Mouse (Mus musculus): Measurements from ENCODE around the gene Clock. TPM values are rescaled to one million over a fixed set of nuclear protein-coding genes. Genes with fewer than 3 reads are reported as not detected.
A peak's percentile ranks its signal among the peaks of the same experiment; 100 is the strongest.

The Clock gene
- polyA plus RNA-seq, 1 experiment from 2014 or later = 16.8 TPM

DNA sequence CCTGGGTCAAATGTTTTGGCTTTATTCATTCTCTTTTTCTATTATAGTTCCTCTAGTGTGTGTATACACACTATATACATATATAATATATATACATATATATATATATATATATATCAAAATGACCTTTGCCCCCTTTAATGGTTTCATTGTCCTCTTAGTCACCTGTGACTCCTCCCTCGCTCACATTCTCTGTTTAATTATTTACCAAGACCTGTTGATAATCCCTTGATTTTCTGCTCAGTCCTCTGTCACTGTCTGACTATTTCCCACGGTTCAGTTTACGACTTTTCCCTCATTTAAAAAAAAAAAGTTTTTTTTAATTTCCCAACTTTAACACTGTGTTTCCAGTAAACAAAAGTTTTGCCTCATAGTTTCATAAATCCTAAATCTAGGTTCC lies 1.7 kb upstream of the Clock start:
- H3K27ac ChIP-seq = no peak overlapping the region
- H3K4me1 ChIP-seq = peaks cover 22% of the 10 kb centered on the region
- no peak for ATAC-seq (replicated peaks)
- no peak overlapping the region for H3K4me3 ChIP-seq
- no peak overlapping the region for H3K9ac ChIP-seq
- H3K36me3 ChIP-seq (replicated peaks) = no peaks in the 10 kb centered on the region
- WGBS = 73% methylated on average over 3 of the region's 3 CpGs
- H3K27me3 ChIP-seq (replicated peaks) = no peaks in the 10 kb centered on the region
- H3K4me2 ChIP-seq = no peak overlapping the region
- H3K9me3 ChIP-seq = no peaks in the 10 kb centered on the region

DNA sequence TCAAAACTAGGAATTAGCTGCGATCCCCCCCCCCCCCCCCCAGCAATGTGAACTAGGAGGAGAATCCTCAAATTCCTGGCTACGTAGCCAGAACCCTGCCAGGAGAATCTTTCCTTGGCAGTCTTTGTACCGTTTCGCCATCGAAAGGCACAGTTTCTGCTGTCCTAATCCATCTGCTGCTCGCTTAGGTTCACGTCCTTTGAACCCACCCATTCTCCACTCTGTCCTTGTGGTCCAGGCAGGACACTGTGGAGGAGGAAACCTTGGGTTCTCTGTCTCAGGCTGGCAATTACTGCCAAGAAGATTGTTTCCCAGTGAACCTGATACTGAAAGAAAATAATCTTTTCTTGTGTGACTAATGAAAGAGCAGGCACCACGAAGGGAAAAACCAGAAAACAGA lies 1.0 kb upstream of the Clock start:
- Histone ChIP-seq H3K27me3 (replicated peaks) (no peaks in the 10 kb centered on the region), H3K4me3 (peak overlapping the region; percentile 98), H3K9me3 (no peaks in the 10 kb centered on the region), H3K4me1 (peaks cover 27% of the 10 kb centered on the region), H3K9ac (peak overlapping the region; percentile 92), H3K27ac (0 out of 2 replicates have a peak overlapping the region, but pooled peaks have one; percentile 38), H3K36me3 (replicated peaks) (no peaks in the 10 kb centered on the region), H3K4me2 (peak overlapping the region; percentile 75)
- WGBS = 2% methylated on average over 8 of the region's 8 CpGs
- ATAC-seq (replicated peaks) = no peak

DNA sequence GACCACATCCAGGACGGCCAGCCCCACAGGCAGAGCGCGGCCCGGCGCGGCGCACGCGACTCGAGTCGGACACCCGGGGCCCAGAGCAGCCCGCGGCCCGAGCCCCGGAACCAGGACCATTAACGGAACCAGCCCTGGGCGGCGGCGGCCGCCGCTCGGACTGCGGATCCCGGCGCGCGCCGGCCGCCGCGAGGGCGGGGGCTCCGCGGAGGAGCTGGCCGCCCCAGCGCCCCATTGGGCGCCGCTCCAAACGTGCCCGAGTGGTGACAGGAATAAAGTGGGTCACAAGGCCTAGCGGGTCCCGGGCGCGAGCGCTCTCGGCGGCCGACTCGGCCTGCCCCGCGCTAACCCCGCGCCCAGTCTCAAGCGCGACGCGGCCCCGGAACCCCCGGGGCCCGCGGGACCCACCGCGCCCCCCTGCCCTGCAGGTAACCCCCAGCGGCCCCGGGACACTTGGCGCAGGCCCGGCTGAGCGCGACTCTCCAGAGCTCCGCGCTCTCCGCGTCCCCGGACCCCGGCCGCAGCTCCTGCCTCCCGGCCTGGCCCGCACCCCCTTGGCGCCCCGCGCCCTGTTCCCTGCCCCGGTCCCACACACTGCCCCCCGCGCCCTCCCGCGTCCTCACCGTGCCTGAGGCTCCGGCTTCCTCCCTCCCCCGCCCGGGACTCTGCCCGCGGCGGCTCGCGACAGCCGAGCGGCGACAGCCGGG lies 694 bp downstream of the Clock start:
- peak; percentile 86 for ATAC-seq (replicated peaks)
- Histone ChIP-seq H3K9ac (peak overlapping the region; percentile 92), H3K4me2 (peak overlapping the region; percentile 75), H3K27me3 (replicated peaks) (no peaks in the 10 kb centered on the region), H3K27ac (peak overlapping the region; percentile 97), H3K9me3 (no peaks in the 10 kb centered on the region), H3K36me3 (replicated peaks) (no peaks in the 10 kb centered on the region), H3K4me1 (peaks cover 27% of the 10 kb centered on the region), H3K4me3 (peak overlapping the region; percentile 98)
- under 1% methylated on average over 74 of the region's 100 CpGs for WGBS

DNA sequence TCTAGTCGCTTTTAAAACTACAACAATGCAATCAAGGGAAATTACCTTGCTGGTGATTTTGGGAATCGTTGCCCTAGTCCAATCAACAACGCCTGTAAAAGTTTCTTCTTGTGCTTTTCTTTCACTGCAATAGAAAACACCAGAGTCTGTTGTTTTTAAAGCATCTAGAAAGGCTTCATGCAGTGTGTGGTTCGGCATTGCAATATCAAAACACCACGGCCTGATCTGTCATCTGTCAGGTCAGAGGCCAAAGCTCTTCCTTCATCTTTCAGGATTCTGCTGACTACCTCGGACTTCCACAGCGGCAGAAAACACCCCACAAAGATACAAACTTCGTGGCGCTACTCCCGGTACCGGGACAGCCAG lies 1.2 kb downstream of the Clock start:
- Histone ChIP-seq H3K4me1 (peaks cover 27% of the 10 kb centered on the region), H3K27ac (peak overlapping the region; percentile 97), H3K9ac (peak overlapping the region; percentile 92), H3K4me3 (peak overlapping the region; percentile 98), H3K36me3 (replicated peaks) (no peaks in the 10 kb centered on the region), H3K27me3 (replicated peaks) (no peaks in the 10 kb centered on the region), H3K4me2 (peak overlapping the region; percentile 75), H3K9me3 (no peaks in the 10 kb centered on the region)
- no peak for ATAC-seq (replicated peaks)
- 6% methylated on average over 11 of the region's 11 CpGs for WGBS

DNA sequence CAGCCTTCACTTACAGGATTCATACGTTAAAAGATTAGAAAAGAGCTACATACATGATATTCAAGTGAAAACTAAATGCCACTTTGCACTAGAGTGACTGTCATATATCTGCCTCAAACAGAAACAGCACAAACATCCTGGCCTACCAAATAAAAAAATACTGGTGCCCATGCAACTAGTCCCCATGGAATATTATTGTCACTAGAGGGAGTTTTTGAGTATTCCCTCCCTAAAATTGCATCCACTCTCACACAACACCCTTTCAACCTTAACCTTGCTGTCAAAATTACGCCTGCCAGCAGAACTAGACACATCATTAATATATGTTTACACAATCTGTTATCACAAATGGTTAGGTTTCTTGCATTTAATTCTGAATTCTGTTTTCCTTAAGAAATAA lies 2.6 kb downstream of the Clock start:
- H3K4me2 ChIP-seq = 0 out of 2 replicates have a peak overlapping the region, but pooled peaks have one; percentile 16
- H3K27ac ChIP-seq = no peak overlapping the region
- no peak overlapping the region for H3K4me3 ChIP-seq
- H3K9me3 ChIP-seq = no peaks in the 10 kb centered on the region
- no peak overlapping the region for H3K9ac ChIP-seq
- H3K4me1 ChIP-seq = peaks cover 27% of the 10 kb centered on the region
- ATAC-seq (replicated peaks) = no peak
- WGBS = 85% methylated on average over 2 of the region's 2 CpGs
- no peaks in the 10 kb centered on the region for H3K27me3 ChIP-seq (replicated peaks)
- H3K36me3 ChIP-seq (replicated peaks) = no peaks in the 10 kb centered on the region

DNA sequence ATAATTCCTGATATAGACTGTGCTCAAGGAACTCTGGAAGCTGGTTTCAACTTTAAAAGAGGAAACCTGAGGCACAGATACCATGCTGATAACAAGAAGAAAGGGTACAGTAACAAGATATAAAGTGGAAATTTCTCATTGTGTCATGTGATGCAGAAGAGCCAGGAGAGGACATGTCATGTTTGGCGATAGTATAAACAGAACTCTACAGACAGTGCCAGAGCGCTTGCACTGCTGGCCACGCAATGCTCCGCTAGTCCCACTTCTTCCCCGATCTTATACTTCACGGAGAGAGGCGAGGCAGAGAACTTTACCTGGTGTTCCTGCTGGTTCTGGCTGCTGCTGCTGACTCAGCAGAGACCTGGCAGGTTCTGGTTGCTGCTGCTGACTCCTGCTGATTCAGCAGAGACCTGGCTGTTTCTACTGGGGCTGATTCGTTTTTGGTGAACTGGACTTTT lies 15.3 kb downstream of the Clock start:
- ATAC-seq (replicated peaks) = no peak
- no peaks in the 10 kb centered on the region for H3K36me3 ChIP-seq (replicated peaks)
- 88% methylated on average over 8 of the region's 8 CpGs for WGBS

DNA sequence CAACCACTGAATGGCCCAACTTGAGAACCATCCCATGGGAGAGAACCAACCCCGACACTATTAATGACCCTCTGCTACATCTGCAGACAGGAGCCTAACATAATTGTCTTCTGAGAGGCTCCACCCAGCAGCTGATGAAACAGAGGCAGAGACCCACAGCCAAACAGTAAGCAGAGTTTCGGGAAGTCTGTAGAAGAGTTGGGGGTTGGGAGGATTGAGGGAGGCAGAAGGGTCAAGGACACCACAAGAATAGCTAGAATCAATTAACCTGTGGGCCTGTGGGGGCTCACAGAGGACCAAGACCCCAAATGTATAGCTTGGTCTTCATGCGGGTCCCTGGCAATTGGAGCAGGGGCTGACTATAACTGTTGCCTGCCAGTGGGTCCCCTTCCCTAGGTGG lies 16.3 kb downstream of the Clock start:
- H3K4me3 ChIP-seq = no peak overlapping the region
- WGBS = 92% methylated on average over 3 of the region's 3 CpGs
- H3K27me3 ChIP-seq (replicated peaks) = no peaks in the 10 kb centered on the region
- H3K9ac ChIP-seq = no peak overlapping the region
- H3K4me2 ChIP-seq = no peak overlapping the region
- no peaks in the 10 kb centered on the region for H3K36me3 ChIP-seq (replicated peaks)
- H3K9me3 ChIP-seq = no peaks in the 10 kb centered on the region
- H3K4me1 ChIP-seq = no peaks in the 10 kb centered on the region
- no peak overlapping the region for H3K27ac ChIP-seq
- no peak for ATAC-seq (replicated peaks)

More for the DNA sequence above, 15.3 kb downstream of the Clock start:
- Histone ChIP-seq H3K27ac (no peak overlapping the region), H3K9me3 (no peaks in the 10 kb centered on the region), H3K4me1 (no peaks in the 10 kb centered on the region), H3K9ac (no peak overlapping the region), H3K27me3 (replicated peaks) (no peaks in the 10 kb centered on the region), H3K4me3 (no peak overlapping the region), H3K4me2 (no peak overlapping the region)

DNA sequence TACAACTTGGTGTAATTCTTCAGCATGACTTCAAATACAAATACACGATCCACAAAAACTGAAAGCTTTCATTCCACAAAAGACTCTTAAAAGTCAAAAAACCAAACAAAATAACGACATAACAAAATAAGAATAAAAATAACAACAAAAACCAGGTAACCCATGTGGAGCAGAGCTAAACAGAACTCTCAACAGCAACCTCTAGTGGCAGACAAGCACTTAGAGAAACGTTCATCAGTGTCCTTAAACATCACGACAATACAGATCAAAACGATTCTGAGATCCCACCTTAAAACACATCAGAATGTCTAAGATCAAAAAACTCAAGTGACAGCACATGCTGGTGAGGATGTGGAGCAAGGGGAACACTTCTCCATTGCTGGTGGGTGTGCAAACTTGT lies 17.5 kb downstream of the Clock start:
- no peaks in the 10 kb centered on the region for H3K27me3 ChIP-seq (replicated peaks)
- no peak overlapping the region for H3K27ac ChIP-seq
- no peaks in the 10 kb centered on the region for H3K9me3 ChIP-seq
- H3K9ac ChIP-seq = no peak overlapping the region
- H3K4me3 ChIP-seq = no peak overlapping the region
- no peak for ATAC-seq (replicated peaks)
- WGBS = 81% methylated on average over 5 of the region's 5 CpGs
- H3K36me3 ChIP-seq (replicated peaks) = no peaks in the 10 kb centered on the region
- no peak overlapping the region for H3K4me2 ChIP-seq
- no peaks in the 10 kb centered on the region for H3K4me1 ChIP-seq

DNA sequence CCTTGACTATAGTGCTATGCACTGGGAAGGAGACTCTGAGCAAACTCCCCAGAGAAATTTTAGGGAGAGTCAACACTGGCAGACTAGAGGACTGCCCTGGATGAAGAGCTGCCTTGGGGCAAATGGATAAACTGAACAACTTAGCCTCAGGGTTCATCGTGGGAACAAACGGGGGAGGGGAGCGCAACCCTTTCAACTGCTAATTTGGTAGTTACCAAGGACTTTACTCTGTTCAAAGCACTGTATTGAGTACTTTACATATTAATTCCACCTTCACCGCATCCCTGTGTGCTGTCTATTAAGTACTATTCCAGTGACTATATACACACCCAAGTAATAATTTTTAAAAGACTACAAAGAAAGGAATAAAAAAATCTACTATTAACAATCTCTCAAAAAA lies 18.9 kb downstream of the Clock start:
- H3K4me2 ChIP-seq = no peak overlapping the region
- no peak overlapping the region for H3K27ac ChIP-seq
- H3K9me3 ChIP-seq = no peaks in the 10 kb centered on the region
- whole genome bisulfite sequencing = 40% methylated on average over 4 of the region's 4 CpGs
- H3K9ac ChIP-seq = no peak overlapping the region
- H3K36me3 ChIP-seq (replicated peaks) = no peaks in the 10 kb centered on the region
- H3K4me1 ChIP-seq = no peaks in the 10 kb centered on the region
- 0 out of 2 replicates have a peak, but pooled peaks have one; percentile 63 for ATAC-seq (replicated peaks)
- no peaks in the 10 kb centered on the region for H3K27me3 ChIP-seq (replicated peaks)
- H3K4me3 ChIP-seq = no peak overlapping the region

DNA sequence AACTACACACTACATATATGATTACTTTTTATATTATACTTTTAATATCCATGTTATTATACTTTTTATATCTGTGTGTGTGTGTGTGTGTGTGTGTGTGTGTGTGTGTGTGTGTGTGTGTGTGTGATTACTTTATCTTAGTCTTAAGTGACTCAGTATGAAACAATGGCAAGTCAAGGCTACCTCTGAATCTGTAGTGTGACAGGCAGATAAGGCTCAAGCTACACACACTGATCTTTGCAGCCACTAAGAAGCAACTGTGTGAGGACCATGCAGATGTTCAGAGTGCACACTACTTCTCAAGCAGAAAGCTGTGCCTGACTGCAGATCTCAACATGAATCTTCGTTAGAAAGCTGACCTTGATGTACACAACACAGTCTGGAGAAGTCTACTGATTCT lies 20.7 kb downstream of the Clock start:
- 89% methylated on average over 1 of the region's 1 CpGs for WGBS
- H3K4me1 ChIP-seq = no peaks in the 10 kb centered on the region
- H3K4me2 ChIP-seq = no peak overlapping the region
- no peak overlapping the region for H3K4me3 ChIP-seq
- no peak overlapping the region for H3K27ac ChIP-seq
- no peaks in the 10 kb centered on the region for H3K27me3 ChIP-seq (replicated peaks)
- no peak for ATAC-seq (replicated peaks)
- no peaks in the 10 kb centered on the region for H3K36me3 ChIP-seq (replicated peaks)
- no peaks in the 10 kb centered on the region for H3K9me3 ChIP-seq
- no peak overlapping the region for H3K9ac ChIP-seq

DNA sequence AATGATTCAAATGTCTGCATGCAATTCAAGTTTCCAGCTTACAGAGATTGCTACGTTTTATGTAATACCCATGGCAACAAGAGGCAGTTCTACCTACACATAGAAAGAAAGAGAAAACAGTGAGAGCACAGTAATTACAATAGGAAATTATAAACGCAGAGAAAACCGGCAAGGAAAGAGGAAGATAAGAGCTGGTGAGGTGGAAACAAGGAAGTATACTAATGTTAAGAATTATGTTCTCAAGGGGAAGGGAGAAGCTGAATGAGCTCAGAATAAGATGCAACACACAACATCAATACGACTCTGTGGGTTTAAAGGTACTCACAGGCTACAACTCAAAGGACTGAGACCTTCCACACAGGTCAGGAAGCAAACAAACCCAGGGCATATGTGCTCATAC lies 29.6 kb downstream of the Clock start:
- no peak overlapping the region for H3K27ac ChIP-seq
- ATAC-seq (replicated peaks) = no peak
- no peak overlapping the region for H3K4me2 ChIP-seq
- H3K4me1 ChIP-seq = no peaks in the 10 kb centered on the region
- H3K36me3 ChIP-seq (replicated peaks) = no peaks in the 10 kb centered on the region
- H3K9me3 ChIP-seq = no peaks in the 10 kb centered on the region
- H3K27me3 ChIP-seq (replicated peaks) = no peaks in the 10 kb centered on the region
- no peak overlapping the region for H3K4me3 ChIP-seq
- H3K9ac ChIP-seq = no peak overlapping the region
- 87% methylated on average over 4 of the region's 4 CpGs for WGBS

DNA sequence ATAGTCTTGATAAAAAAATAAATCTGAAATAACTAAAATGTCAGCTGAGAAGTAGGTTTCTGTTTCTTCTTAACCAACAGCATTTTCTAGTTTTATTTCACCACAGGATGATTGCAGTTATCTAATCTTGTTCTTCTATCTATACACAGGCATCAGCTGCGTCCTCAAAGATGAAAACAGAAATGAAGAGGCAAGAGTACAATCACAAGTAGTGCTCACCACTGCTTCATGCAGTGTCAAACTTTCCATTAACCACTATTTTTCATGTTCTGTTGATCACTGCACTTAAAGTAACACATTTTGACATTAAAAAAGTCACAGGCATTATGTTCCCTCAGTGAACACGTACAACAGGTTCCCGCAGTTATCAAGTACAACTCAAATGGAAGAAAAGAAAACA lies 53.6 kb downstream of the Clock start:
- Histone ChIP-seq H3K4me1 (no peaks in the 10 kb centered on the region), H3K4me2 (no peak overlapping the region), H3K27ac (no peak overlapping the region), H3K9me3 (no peaks in the 10 kb centered on the region), H3K27me3 (replicated peaks) (no peaks in the 10 kb centered on the region), H3K36me3 (replicated peaks) (no peaks in the 10 kb centered on the region), H3K9ac (no peak overlapping the region), H3K4me3 (no peak overlapping the region)
- 93% methylated on average over 3 of the region's 3 CpGs for WGBS
- ATAC-seq (replicated peaks) = no peak

DNA sequence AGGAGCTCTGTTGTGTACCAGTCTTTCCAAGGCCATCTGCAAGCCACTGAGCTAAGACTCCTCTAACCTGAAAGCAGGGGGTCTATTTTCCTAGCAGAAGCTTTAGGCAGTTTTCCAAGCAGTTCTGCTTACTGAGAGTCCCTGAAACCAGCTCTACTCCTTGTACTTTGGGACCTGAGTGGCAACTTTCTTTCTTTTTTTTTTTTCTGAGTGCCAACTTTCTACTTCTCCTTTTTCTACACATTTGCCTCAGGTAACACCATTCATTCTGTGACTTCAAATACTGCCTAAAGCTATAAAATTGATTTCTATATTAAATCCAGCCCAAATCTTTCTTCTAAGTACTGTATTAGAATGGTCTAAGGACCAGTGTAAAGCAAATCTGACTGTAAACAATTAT lies 58.1 kb downstream of the Clock start:
- no peak overlapping the region for H3K4me2 ChIP-seq
- H3K4me1 ChIP-seq = no peaks in the 10 kb centered on the region
- no peak overlapping the region for H3K27ac ChIP-seq
- H3K9ac ChIP-seq = no peak overlapping the region
- no peak for ATAC-seq (replicated peaks)
- peaks cover 5% of the 10 kb centered on the region for H3K36me3 ChIP-seq (replicated peaks)
- H3K27me3 ChIP-seq (replicated peaks) = no peaks in the 10 kb centered on the region
- no peaks in the 10 kb centered on the region for H3K9me3 ChIP-seq
- H3K4me3 ChIP-seq = no peak overlapping the region
